Mouse (Mus musculus): ENCODE measurements at regions not wholly inside any gene's neighbourhood (a gene's known extent, or its start where the extent isn't known, plus 50 kb on each side); places are given as distances from the start of the nearest gene placed in this dataset.

DNA sequence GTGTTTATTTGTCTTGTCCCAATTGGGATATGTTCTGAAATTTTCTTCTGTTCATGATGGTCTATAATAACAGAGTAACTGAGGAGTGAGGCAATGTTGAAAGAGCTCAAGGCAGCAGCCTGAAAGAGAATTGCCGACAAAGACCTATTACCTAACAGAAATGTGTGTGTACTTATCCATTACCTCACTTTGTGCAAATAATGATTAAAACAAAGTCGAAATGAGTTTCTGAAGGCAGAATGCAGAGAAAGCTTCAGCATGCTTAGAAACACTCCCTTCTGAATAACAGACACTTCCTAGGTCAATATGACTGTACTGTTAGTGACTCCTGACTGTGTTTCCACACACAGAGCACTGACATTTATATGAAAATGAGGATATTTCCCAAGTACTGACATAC is 63.0 kb downstream of the Kbtbd8 start:
- DNase-seq: no peak

GRCm38 (mm10) chr6:95182238-95182637 is 65.2 kb downstream of the Kbtbd8 start:
- no peak for DNase-seq

GRCm38 (mm10) chr6:95185074-95185931 is 68.3 kb downstream of the Kbtbd8 start:
- DNase-seq: no peak

DNA sequence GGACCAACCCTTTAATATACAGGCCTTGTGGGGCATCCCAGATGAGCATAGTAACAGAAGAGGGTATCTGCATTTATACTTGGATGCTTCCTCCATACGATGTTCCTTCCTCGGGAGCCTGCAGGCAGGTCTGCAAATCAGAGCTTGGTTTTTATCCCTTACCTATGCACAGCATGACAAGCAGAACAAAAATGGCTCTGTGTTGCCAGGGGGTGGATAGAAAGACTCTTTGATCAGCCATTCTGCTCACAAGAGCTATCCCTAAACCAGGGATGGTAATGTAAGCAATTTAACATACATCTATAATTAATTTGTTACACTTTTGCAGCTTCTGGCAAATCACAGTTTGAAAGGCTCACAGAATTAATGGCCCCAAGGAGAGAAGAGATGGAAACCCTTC is 79.6 kb downstream of the Kbtbd8 start:
- no peak for DNase-seq

GRCm38 (mm10) chr6:95198611-95199010 is 81.6 kb downstream of the Kbtbd8 start:
- DNase-seq: no peak

DNA sequence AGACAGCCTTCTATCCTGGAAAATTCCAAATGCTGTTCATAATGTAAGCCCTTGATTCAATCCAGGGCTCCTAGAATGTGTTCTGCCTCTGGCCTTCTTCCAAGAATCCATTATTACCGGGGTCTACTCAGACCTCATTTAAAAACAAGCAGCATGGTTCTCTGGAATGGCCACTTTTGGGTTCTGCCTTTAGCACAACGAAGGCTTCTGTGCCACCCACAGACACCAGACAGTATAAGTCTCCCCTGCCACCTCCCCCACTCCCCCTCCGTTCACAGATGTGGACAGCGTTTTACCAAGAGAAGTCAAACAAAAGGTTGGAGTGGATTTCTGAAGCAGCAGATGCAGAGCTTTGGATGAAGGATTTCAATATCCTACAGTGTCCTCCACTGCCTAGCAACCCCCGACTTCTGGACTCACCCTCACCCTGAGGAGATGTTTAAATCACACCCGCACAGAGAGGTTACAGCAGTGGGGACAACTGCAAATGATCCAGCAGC is 85.3 kb downstream of the Kbtbd8 start:
- no peak for DNase-seq

DNA sequence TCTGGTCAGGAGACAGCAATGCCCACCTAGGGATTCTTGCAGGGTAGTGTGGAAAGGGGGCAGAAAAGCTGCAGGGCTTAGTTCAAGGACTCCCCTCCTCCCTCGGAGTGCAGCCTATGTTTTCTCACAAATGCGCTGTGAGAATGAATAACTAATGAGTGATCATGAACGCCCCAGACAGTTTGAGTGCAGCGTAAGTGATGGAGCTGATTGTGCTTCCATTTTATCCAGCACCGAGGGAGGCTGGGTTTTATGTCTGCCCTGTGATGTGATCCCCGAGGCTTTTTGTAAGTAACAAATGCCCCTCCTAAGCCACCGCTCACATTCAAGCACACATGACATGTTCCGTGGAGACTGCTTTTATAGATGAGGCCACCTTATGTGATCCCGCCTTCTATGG is 85.9 kb downstream of the Kbtbd8 start:
- no peak for DNase-seq

- DNase-seq: no peak
Measured at GRCm38 (mm10) chr6:95204231-95204630, 87.2 kb downstream of the Kbtbd8 start.

DNA sequence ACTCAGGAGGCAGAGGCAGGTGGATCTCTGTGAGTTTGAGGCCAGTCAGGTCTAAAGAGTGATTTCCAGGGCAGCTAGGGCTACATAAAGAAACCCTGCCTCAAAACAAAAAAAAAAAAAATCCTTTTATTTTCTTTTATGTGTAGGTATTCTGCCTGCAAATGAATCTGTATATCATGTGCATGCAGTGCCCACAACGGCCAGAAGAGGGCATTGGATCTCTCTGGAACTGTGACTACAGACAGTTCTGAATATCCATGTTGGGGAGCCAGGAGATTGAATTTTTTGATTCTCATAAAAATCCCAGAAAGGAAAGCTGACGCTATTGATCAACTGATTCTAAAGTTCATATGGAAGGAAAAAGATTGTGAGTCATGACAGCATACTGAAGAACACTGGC is 90.0 kb downstream of the Kbtbd8 start:
- DNase-seq: peak; percentile 30

DNA sequence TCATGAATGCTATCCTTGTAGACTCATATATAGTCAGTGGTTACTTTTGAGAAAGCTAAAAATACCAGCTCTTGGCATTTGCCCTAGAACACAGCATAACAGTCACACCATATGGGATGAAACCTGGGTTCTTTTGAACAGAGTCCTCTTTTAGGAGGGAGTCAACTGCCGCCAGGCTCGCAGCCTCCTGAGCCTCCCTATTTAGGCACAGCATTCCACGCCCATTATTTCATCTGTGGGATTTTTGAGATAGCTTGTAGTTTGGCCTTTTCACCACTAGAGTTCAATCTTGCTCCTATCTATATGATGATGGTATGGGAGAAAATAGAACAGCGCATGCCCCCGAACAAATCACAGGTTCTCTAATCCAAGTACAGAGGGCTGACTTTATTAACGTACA is 100.4 kb downstream of the Kbtbd8 start:
- DNase-seq: no peak

GRCm38 (mm10) chr6:95218830-95219229 is 101.8 kb downstream of the Kbtbd8 start:
- DNase-seq: no peak

DNA sequence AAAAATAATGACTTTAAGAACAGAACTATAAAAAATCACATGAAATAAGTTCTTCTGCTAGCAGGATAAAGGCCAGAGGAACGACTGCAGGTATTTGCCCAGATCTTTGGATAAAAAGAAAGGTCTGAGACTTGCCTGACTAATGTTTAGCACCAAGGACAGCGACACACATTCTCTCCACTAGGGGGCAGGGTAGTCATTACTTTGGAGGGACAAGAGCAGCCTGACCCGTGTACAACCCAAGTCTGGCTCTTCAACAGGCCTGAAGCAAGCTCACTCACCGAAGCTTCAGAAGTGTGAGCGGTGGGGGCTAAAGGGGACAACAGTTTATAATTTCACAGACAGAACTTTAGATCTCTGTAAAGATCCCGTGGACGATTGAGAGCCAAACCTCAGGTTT is 98.4 kb upstream of the Gm10234 start:
- peak; percentile 74 for DNase-seq

DNA sequence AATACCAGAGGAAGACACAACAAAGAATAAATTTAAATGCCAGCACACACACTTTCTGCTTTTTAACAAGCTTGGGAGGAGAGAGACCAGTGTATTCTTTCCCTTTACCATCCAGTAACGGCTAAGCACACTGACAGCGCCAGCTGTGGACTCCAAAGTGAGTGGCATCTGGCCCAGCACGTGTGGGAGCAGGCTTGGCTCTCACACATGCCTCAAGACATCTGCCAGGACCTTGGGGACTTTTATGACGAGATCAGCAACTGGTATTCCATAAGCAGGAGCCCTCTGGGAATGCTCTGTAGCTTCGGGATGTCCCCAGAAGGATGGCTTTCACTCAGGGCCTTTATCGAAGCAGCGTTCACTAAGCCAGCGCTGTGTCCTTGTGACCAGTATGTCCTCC is 92.0 kb upstream of the Gm10234 start:
- DNase-seq: no peak

DNA sequence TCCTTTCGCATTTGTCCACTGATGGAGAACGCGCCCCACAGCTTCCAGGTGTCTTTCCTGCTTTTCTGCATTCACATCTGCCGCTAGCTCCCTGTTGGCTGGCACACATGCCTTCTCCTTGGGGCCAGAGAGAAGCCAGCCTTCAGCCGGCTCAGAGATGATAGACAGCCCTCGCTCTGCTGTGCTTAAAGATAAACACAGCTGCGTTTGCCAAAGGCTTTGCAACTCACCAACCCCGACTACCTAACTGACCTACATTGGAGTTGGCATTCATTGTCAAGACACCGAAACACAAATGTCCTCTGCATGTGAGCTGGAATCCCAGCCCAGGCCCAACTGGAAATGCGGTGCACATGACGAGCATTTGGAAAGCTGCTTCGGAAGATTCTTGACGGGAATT is 87.2 kb upstream of the Gm10234 start:
- no peak for DNase-seq

GRCm38 (mm10) chr6:95243657-95244056 is 78.3 kb upstream of the Gm10234 start:
- DNase-seq: no peak

- DNase-seq: no peak
Measured at GRCm38 (mm10) chr6:95244911-95245310, 77.0 kb upstream of the Gm10234 start.

DNA sequence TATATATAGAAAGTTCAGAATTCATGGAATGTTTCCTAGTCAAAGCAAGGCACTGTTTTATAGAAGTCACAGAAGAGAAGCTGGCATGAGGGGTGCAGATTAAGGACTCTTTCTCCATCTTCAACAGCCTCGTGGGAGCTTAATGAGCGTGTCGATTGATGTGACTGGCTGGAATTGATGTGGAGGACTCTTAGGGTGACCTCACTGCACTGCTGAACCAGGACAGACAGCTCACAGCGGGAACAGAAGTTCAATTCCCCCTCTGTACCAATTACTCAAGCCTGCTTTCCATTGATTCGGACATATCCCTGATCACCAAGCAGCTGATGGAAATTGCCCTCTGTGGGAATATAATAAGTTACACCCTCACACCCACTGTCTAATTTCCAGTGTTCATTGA is 65.6 kb upstream of the Gm10234 start:
- DNase-seq: no peak

DNA sequence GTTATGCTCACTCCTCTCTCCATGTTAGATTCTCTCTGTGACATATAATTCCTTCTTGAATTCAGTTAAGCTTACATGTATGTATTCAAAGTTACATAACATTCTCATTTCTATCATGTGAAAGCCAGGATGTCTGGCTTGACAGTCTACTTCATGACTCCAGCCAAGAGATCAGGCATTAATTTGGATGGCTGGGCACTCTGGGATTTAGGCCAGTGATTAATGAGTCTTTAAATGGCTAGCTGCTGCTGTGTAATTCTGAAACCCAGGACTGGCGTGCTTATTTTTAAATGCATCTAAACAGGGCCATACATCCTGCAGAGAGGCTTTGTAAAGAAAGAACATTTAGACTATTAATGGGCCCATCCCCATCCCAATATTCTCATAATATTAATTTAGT is 60.9 kb upstream of the Gm10234 start:
- DNase-seq: no peak

GRCm38 (mm10) chr6:95264011-95264869 is 57.7 kb upstream of the Gm10234 start:
- DNase-seq: no peak

GRCm38 (mm10) chr6:95269524-95269923 is 52.4 kb upstream of the Gm10234 start:
- no peak for DNase-seq
